Mouse (Mus musculus): Measurements from ENCODE around the gene Vsnl1.

DNA sequence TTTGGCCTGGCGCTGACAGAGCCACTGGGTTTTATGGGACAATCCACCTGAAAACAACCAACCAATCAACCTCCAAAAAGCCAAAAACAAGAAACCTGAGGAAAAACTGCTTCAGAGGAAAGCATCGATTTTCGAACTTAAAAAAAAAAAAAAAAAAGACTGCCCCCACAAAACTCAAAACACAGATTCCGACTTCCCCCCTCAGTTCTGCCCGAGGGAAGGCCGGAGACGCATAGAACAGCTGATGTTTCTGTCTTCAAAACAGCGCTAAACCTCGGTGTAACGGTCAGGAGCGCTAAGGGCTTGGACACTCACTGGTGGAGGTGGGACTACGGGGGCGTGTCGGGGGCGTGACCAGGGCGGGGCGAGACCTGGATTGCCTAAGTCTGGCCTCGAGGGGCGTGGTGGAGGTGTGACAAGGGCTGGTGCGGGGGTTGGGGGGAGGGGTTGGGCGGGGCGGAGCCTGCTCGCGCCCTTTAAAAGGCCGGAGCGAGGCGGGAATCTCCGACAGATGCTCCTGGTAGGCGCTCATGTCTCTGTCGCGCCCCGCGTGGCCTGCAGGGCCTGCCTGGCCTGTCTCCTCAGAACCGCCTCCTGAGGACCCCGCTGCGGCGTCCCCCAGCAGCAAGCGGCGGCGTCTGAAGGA lies 19.3 kb upstream of the Vsnl1 start, which contains the start of gene Rad51ap2:
- TF ChIP-seq POLR2A (IDR thresholded peaks at IDR 0.05; ENCODE audit: borderline replicate concordance, extremely low read depth, low read depth, low read length): no peak
- no peak for TF ChIP-seq CTCF (IDR thresholded peaks at IDR 0.05; ENCODE audit: insufficient read depth, low read length)

All from lung, adult 2 months (tissue).